Mouse (Mus musculus) liver, postnatal 0 days (tissue): ENCODE data around the gene 1600014C23Rik.

Experiments used
- CTCF ChIP-seq: sonication (generic); IDR thresholded peaks from 2 replicates; pipeline ENCODE4 v1.5.1; 2016; ENCODE audit warnings: antibody characterized with exemption, low read depth
- EP300 ChIP-seq: IDR thresholded peaks from 2 replicates; pipeline ENCODE4 v1.6.1; 2016; ENCODE audit warnings: antibody characterized with exemption, low read depth, mild to moderate bottlenecking

DNA sequence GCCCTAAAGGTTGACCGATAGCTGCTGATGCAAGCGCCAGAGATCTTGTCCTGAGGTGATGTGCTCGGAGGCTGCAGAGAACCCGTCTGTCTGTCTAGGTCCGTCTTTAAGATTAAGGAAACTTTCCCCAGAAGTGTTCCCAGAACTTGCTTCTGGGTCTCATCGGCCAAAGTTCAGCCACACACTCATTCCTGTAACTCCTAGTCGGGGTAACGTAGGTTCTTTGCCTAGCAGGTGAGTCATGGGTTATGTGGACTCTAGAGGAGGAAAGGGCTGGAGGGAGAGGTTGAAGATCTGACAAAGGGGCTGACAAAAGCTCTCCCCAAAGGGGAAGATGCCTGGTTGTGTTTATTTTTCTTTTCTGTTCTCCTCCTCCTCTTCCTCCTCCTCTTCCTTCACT is 42.5 kb upstream of the 1600014C23Rik start:
- TF ChIP-seq CTCF (no peak), EP300 (no peak)
